Mouse (Mus musculus): ENCODE measurements at regions not wholly inside any gene's neighbourhood (a gene's known extent, or its start where the extent isn't known, plus 50 kb on each side); places are given as distances from the start of the nearest gene placed in this dataset.
A peak's percentile ranks its signal among the peaks of the same experiment; 100 is the strongest.

DNA sequence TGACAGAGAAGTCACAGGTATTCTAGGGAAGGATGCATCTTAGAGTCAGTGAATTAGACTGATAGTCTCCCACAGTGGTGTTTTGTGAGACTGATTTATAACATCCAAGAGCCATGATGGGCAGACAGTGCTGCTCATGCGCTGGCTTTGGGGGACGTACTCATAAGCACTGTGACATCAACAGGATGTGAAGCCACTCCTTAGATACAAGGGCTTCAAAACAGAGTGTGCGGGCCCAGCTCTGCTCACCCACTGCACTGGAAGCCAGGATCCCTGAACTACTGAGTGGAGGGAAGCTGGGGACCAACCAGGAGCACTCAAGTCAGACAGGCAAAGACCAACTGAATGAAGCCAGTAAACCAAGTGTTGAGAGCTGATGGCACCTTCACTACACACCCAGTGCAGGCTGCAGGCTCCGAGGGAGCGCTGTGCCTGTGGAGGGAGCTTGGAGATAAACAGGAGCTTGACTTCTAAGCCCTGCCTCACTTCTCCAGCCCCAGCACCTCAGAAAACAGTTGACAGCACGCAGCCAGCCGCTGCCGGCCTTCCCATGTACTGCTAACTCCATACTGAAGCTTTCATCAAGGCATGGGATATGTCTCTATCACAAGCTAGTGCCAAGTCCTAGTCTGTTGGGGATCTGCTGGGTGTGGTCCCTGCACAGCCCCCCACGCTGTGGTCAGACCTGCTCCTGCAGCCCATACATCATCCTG lies 200.0 kb downstream of the Cyp26b1 start:
- no peak overlapping the region for H3K9ac ChIP-seq (ENCODE audit: control insufficient read depth, low read depth, low read length, poor library complexity, severe bottlenecking)
- peaks cover 0 to 2% of the 10 kb centered on the region in 2 experiments; a peak in 2 of 4 replicates for H3K27me3 ChIP-seq (ENCODE audit: control insufficient read depth in 1 of 2, insufficient read depth in 2 of 2, low read length in 2 of 2)
- TF ChIP-seq JUND (IDR thresholded peaks at IDR 0.05; ENCODE audit: low read depth, low read length) = no peak
- TF ChIP-seq MEF2A (IDR thresholded peaks at IDR 0.05; ENCODE audit: extremely low read depth, insufficient replicate concordance, low read depth, low read length, poor library complexity, severe bottlenecking) = no peak
- no peak for TF ChIP-seq RAD21 (IDR thresholded peaks at IDR 0.05; ENCODE audit: low read depth, low read length)
- no peak for TF ChIP-seq ZNF384 (IDR thresholded peaks at IDR 0.05; ENCODE audit: low read depth, low read length)
- no peak for TF ChIP-seq POLR2AphosphoS2 (IDR thresholded peaks at IDR 0.05; ENCODE audit: low read length)
- TF ChIP-seq NRF1 (IDR thresholded peaks at IDR 0.05; ENCODE audit: insufficient read depth, low read depth, low read length, poor library complexity, severe bottlenecking) = 0 out of 2 replicates have a peak, but pooled peaks have one; percentile 18
- no peak for TF ChIP-seq MYB (IDR thresholded peaks at IDR 0.05; ENCODE audit: low read depth, low read length)
- no peak overlapping the region for H3K27ac ChIP-seq (ENCODE audit: control insufficient read depth, low read depth, low read length)
- H3K4me3 ChIP-seq (ENCODE audit: control insufficient read depth in 1 of 2, insufficient read depth in 1 of 2, low read depth in 2 of 2, low read length in 2 of 2) = peak overlapping the region in 1 of 2 experiments; percentile 54; a peak in 2 of 4 replicates
- H3K36me3 ChIP-seq (ENCODE audit: control insufficient read depth in 1 of 2, insufficient read depth in 2 of 2, low read length in 2 of 2) = no peaks in the 10 kb centered on the region
- no peaks in the 10 kb centered on the region for H3K79me2 ChIP-seq (ENCODE audit: control insufficient read depth, insufficient read depth, low read length, poor library complexity)
- peak; percentile 36 for DNase-seq (ENCODE audit: low read depth, low spot score)
- no peaks in the 10 kb centered on the region for H3K9me3 ChIP-seq (replicated peaks; ENCODE audit: insufficient read depth, low read length)
- peaks cover 0 to 11% of the 10 kb centered on the region in 2 experiments; a peak in 2 of 4 replicates for H3K4me1 ChIP-seq (ENCODE audit: control insufficient read depth in 1 of 2, insufficient read depth in 2 of 2, low read length in 2 of 2)

DNA sequence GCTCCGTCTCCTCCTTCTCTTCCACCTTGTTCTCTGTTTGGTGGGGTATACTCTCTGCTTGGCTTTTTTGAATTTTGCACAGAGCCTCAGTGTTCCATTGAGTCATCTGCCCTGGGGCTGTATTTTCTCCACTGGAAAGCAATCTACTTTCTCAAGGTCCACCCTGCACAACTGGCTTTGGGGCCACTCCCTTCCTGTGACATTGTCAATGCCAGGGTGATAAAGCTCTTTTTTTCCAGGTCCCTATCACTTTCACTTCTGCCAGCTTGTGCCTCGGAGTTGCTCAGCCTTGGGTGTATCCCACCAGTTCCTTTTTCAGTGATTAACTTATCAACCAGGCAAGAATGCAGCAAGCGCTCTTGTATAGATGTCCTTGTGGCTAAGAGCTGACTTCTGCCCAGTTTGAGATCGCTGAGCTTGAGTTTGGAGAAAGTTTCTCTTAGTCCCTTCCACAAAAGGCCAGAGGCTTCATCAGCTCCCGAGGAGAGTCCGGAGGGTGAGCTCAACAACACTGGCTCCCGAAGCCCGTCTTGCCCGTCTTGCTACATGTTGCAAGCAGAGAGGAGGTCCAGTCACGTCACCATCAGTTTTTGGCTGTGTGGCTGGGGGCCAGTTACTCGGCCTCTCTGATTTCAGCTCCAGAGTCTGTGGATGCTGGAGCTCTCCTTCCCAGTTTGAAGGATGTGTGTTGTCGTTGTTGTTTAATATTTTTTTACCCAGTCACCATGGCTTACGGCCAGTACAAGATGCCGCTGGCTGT lies 200.8 kb downstream of the Cyp26b1 start:
- peaks cover 0 to 11% of the 10 kb centered on the region in 2 experiments; a peak in 2 of 4 replicates for H3K4me1 ChIP-seq (ENCODE audit: control insufficient read depth in 1 of 2, insufficient read depth in 2 of 2, low read length in 2 of 2)
- H3K9ac ChIP-seq (ENCODE audit: control insufficient read depth, low read depth, low read length, poor library complexity, severe bottlenecking) = peak overlapping the region; percentile 45
- H3K27ac ChIP-seq (ENCODE audit: control insufficient read depth, low read depth, low read length) = peak overlapping the region; percentile 14
- peak overlapping the region; percentile 33 to 54; a peak in 3 of 4 replicates for H3K4me3 ChIP-seq (ENCODE audit: control insufficient read depth in 1 of 2, insufficient read depth in 1 of 2, low read depth in 2 of 2, low read length in 2 of 2)
- DNase-seq (ENCODE audit: low read depth, low spot score) = peak; percentile 78
- TF ChIP-seq MYC (IDR thresholded peaks at IDR 0.05; ENCODE audit: low read depth, low read length) = 0 out of 2 replicates have a peak, but pooled peaks have one; percentile 12
- peak; percentile 56 for TF ChIP-seq ETS1 (IDR thresholded peaks at IDR 0.05; ENCODE audit: low read depth, low read length)
- TF ChIP-seq TCF12 (IDR thresholded peaks at IDR 0.05; ENCODE audit: low read depth, low read length) = peak; percentile 42
- no peak for TF ChIP-seq MYB (IDR thresholded peaks at IDR 0.05; ENCODE audit: low read depth, low read length)
- TF ChIP-seq SIN3A (IDR thresholded peaks at IDR 0.05; ENCODE audit: low read length) = 0 out of 2 replicates have a peak, but pooled peaks have one; percentile 27
- TF ChIP-seq MAZ (IDR thresholded peaks at IDR 0.05; ENCODE audit: low read depth, low read length) = no peak
- no peak for TF ChIP-seq USF2 (IDR thresholded peaks at IDR 0.05; ENCODE audit: borderline replicate concordance in 1 of 2, insufficient read depth in 1 of 2, low read depth in 1 of 2, low read length in 2 of 2)
- TF ChIP-seq SMC3 (IDR thresholded peaks at IDR 0.05; ENCODE audit: low read depth, low read length) = no peak
- peak; percentile 24; the same call in 1 of the 2 replicates for TF ChIP-seq ZNF384 (IDR thresholded peaks at IDR 0.05; ENCODE audit: low read depth, low read length)
- peak; percentile 21; the same call in 1 of the 2 replicates for TF ChIP-seq RCOR1 (IDR thresholded peaks at IDR 0.05; ENCODE audit: low read depth, low read length)
- TF ChIP-seq HCFC1 (IDR thresholded peaks at IDR 0.05; ENCODE audit: low read depth, low read length) = no peak
- peak; percentile 57 for TF ChIP-seq GATA1 (IDR thresholded peaks at IDR 0.05; ENCODE audit: low read depth, low read length)
- TF ChIP-seq EP300 (IDR thresholded peaks at IDR 0.05; ENCODE audit: low read depth in 1 of 2, low read length in 2 of 2) = peak; percentile 71 to 76; a peak in 3 of 4 replicates
- H3K9me3 ChIP-seq (replicated peaks; ENCODE audit: insufficient read depth, low read length) = no peaks in the 10 kb centered on the region
- no peaks in the 10 kb centered on the region for H3K79me2 ChIP-seq (ENCODE audit: control insufficient read depth, insufficient read depth, low read length, poor library complexity)
- no peaks in the 10 kb centered on the region for H3K36me3 ChIP-seq (ENCODE audit: control insufficient read depth in 1 of 2, insufficient read depth in 2 of 2, low read length in 2 of 2)
- H3K27me3 ChIP-seq (ENCODE audit: control insufficient read depth in 1 of 2, insufficient read depth in 2 of 2, low read length in 2 of 2) = no peaks in the 10 kb centered on the region
